Mouse (Mus musculus) liver, embryonic 14.5 days (tissue): ENCODE measurements around the gene Tpm3. TPM values are rescaled to one million over a fixed set of nuclear protein-coding genes. Genes with fewer than 3 reads are reported as not detected.

Experiments used
- ATAC-seq: fragments of 200-750 bp; cut with Nextera tagmentation; 2 replicates; pipeline ENCODE4 v1.8.0; 2017; ENCODE audit warnings: moderate number of reproducible peaks, mild to moderate bottlenecking, moderate library complexity; ENCODE audit not compliant: insufficient read depth
- DNase-seq, 3 experiments: peaks; one replicate each; pipeline ENCODE4 v3.0.0-alpha.2; 2012 to 2013; ENCODE audit warnings: low read depth in 3 of 3, low spot score in 3 of 3
- H3K27ac ChIP-seq: fragments of 300-500 bp; sonication (generic); 2 replicates; pipeline ENCODE4 v1.5.1; 2014; ENCODE audit warnings: moderate library complexity, mild to moderate bottlenecking, control low read depth, inconsistent platforms
- H3K27me3 ChIP-seq: fragments of 300-500 bp; sonication (generic); 2 replicates; pipeline ENCODE4 v1.6.1; 2014; ENCODE audit warnings: mild to moderate bottlenecking, low read length, moderate library complexity; ENCODE audit not compliant: control insufficient read depth, insufficient read depth
- H3K36me3 ChIP-seq: fragments of 300-500 bp; sonication (generic); replicated peaks from 2 replicates; pipeline ENCODE4 v1.6.1; 2014; ENCODE audit warnings: low read depth; ENCODE audit not compliant: control insufficient read depth, insufficient read depth
- H3K4me1 ChIP-seq, 2 experiments: fragments of 200-500 bp in 1 of 2; fragments of 300-500 bp in 1 of 2; sonication (generic) in 1 of 2; replicated peaks; 2 replicates each; pipeline ENCODE4 v1.6.1; 2012 to 2014; ENCODE audit warnings: antibody characterized with exemption in 1 of 2, inconsistent platforms in 1 of 2, low read length in 1 of 2; ENCODE audit not compliant: control insufficient read depth in 2 of 2, insufficient read depth in 2 of 2
- H3K4me2 ChIP-seq: fragments of 300-500 bp; sonication (generic); 2 replicates; pipeline ENCODE4 v1.6.1; 2014; ENCODE audit warnings: low read depth, mild to moderate bottlenecking, control low read depth, moderate library complexity
- H3K4me3 ChIP-seq, 2 experiments: fragments of 200-500 bp in 1 of 2; fragments of 300-500 bp in 1 of 2; sonication (generic) in 1 of 2; 2 replicates each; pipeline ENCODE4 v1.5.1; 2012 to 2014; ENCODE audit warnings: low read depth in 2 of 2, low read length in 2 of 2, mild to moderate bottlenecking in 2 of 2, control low read depth in 1 of 2, inconsistent platforms in 1 of 2, moderate library complexity in 1 of 2; ENCODE audit not compliant: insufficient read depth in 1 of 2
- H3K9ac ChIP-seq: fragments of 300-500 bp; sonication (generic); replicated peaks from 2 replicates; pipeline ENCODE4 v1.6.1; 2014; ENCODE audit warnings: mild to moderate bottlenecking, control low read depth, moderate library complexity
- H3K9me3 ChIP-seq: fragments of 300-500 bp; sonication (generic); 2 replicates; pipeline ENCODE4 v1.6.1; 2016; ENCODE audit warnings: low read length, mixed read lengths; ENCODE audit not compliant: control insufficient read depth
- CTCF ChIP-seq: IDR thresholded peaks from 2 replicates; pipeline ENCODE4 v1.5.1; 2016; ENCODE audit warnings: antibody characterized with exemption, low read depth, control low read depth
- EP300 ChIP-seq: IDR thresholded peaks from 2 replicates; pipeline ENCODE4 v1.6.1; 2016; ENCODE audit warnings: antibody characterized with exemption, low read depth
- WGBS: fragments of 180-500 bp; shearing (Covaris S2); extraction: QIAGEN DNeasy Blood & Tissue Kit; methylation state at CpG from one replicate; pipeline ENCODE4 v1.1.7; 2014; ENCODE audit not compliant: insufficient replicate concordance; 5-methylcytosine and 5-hydroxymethylcytosine counted together
- microRNA counts: library from miRNA; unstranded; fragments of <30 nt; microRNA quantifications from one replicate; lab custom pipeline; 2016
- microRNA-seq: library from miRNA; unstranded; fragments of <30 nt; microRNA quantifications from one replicate; pipeline ENCODE4, GENCODE M21; 2016
- polyA plus RNA-seq, 2 experiments: library from polyadenylated mRNA; depleted of rRNA in 1 of 2; stranded (reverse) in 1 of 2; unstranded in 1 of 2; fragments of >200 nt; fragmentation: Nextera tagmentation in 1 of 2; extraction: Ambion mirVana in 1 of 2; gene quantifications; 2 replicates each; pipeline versions ENCODE4 v1.2.1 to v1.2.3; 2012 to 2014

The Tpm3 gene
- polyA plus RNA-seq, 2 experiments = 86.2 to 153 TPM

DNA sequence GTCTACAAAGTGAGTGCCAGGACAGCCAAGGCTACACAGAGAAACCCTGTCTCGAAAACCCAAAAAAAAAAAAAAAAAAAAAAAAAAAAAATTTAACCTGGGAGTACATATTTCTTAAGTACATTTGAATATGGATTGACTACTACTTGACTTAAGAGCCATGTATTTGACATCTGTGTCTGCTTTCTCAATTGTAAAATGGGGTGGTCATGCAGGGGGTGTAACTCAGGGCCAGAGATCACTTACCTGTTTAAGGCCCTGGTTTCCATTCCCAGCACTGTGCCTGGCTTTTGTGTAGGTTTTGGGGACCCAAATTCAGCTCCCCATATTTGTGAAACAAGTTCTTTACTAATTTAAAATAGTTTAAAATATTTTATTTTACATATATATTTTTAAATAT lies 65.2 kb downstream of the Tpm3 start:
- H3K27me3 ChIP-seq = no peaks in the 10 kb centered on the region
- DNase-seq (no peak), ATAC-seq (no peak)
- H3K4me2 ChIP-seq = no peak overlapping the region
- H3K9me3 ChIP-seq = no peaks in the 10 kb centered on the region
- H3K27ac ChIP-seq = no peak overlapping the region
- no peak overlapping the region for H3K9ac ChIP-seq
- no peak overlapping the region for H3K4me3 ChIP-seq
- TF ChIP-seq CTCF = no peak
- no peak for TF ChIP-seq EP300
- 33% methylated on average over 1 of the region's 1 CpGs for WGBS
- H3K36me3 ChIP-seq = no peaks in the 10 kb centered on the region
- H3K4me1 ChIP-seq = no peaks in the 10 kb centered on the region

DNA sequence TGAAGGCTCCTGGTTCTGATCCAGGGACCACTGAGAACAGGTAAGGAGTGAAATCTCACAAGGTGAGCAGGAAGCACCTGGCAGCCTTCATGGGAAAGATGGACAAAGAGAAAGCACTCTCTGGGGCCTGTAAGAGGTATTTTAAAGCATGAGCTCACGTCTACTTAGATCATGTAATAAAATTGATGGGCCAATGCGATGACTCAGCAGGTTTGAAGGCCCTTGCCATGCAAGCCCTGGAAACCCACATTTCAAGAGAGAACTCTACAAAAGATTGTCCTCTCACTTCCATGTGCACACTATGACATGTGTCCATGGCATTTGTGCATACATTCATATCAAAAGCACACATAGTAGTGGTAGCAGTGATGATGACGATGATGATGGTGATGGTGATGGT lies 67.5 kb downstream of the Tpm3 start:
- Histone ChIP-seq H3K27me3 (no peaks in the 10 kb centered on the region), H3K9ac (no peak overlapping the region), H3K4me3 (no peak overlapping the region), H3K4me2 (no peak overlapping the region), H3K4me1 (no peaks in the 10 kb centered on the region), H3K36me3 (no peaks in the 10 kb centered on the region), H3K27ac (no peak overlapping the region), H3K9me3 (no peaks in the 10 kb centered on the region)
- no peak for TF ChIP-seq CTCF
- TF ChIP-seq EP300 = no peak
- WGBS = 65% methylated on average over 3 of the region's 3 CpGs
- no peak for DNase-seq
- ATAC-seq = no peak

DNA sequence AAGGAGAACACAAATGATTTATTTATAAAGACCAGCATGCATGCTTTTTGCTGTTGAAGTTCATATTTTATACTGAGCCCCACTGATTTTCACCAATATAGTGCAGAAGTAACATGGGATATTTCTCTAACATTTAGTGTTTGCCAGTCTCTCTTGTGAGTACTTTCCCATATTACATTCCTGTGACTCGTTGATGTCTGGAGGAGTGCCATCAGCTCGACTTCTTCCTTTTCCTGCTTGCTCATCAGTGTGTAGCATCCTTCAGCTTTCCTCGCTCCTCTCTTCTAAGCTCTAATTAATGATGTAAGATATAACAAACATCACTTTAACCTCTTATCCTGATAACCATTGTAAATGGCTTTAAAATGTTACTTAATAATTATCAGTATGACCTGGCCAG lies 73.0 kb downstream of the Tpm3 start:
- no peak for ATAC-seq
- Histone ChIP-seq H3K4me2 (no peak overlapping the region), H3K9me3 (no peaks in the 10 kb centered on the region), H3K4me1 (no peaks in the 10 kb centered on the region), H3K9ac (no peak overlapping the region), H3K4me3 (no peak overlapping the region), H3K27ac (no peak overlapping the region), H3K27me3 (no peaks in the 10 kb centered on the region), H3K36me3 (no peaks in the 10 kb centered on the region)
- DNase-seq = no peak
- whole genome bisulfite sequencing = 62% methylated on average over 3 of the region's 3 CpGs
- TF ChIP-seq EP300 = no peak
- TF ChIP-seq CTCF = no peak

DNA sequence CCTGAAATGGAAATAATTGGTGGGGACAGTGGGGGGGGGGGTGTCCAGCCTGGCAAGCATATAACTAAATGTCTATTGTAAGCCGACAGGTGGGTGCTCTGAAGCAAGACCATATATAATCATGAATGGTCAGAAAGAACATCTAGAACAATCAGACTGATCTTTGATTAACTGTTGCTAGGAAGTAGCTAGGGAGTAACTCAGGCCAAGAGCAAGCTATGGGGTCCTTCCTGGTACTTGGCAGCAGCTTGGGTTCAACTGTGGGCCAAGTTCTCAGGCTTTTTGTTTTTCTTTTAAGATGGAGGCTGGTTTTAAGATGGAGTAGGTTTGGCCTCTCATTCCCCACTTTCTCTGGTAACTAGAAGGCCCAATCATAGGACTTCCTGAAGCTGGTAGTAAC lies 74.2 kb downstream of the Tpm3 start:
- Histone ChIP-seq H3K27ac (no peak overlapping the region), H3K4me2 (no peak overlapping the region), H3K27me3 (no peaks in the 10 kb centered on the region), H3K9me3 (no peaks in the 10 kb centered on the region), H3K36me3 (no peaks in the 10 kb centered on the region), H3K9ac (no peak overlapping the region), H3K4me3 (no peak overlapping the region), H3K4me1 (no peaks in the 10 kb centered on the region)
- DNase-seq (no peak), ATAC-seq (no peak)
- whole genome bisulfite sequencing = 69% methylated on average over 1 of the region's 1 CpGs
- TF ChIP-seq CTCF = no peak

MicroRNAs encoded within 50 kb of the gene (microRNA counts, 519-probe panel; counts per million panel counts)
- microRNA mmu-miR-190b (lab: Ali Mortazavi, UCI) = 5,592 counts per million, percentile 35 among the panel's probes with 10 or more counts

Small RNA genes within 50 kb of the gene (microRNA-seq; reads per million reads assigned to microRNA genes)
- gene Mir190b = 13.1 reads per million, percentile 25 among the genes with 10 or more reads in this experiment

Other genes starting within 250 kb of the Tpm3 start
- gene She, start 241.3 kb upstream of the Tpm3 start, polyA plus RNA-seq (2012; rRNA removed) = 0.50 and 0.55 TPM in 2 replicates
- 0.81 and 0.86 TPM in 2 replicates for gene She, start 241.3 kb upstream of the Tpm3 start, polyA plus RNA-seq (2014; fragmentation: Nextera tagmentation; extraction: Ambion mirVana)
- gene Il6ra, start 159.5 kb upstream of the Tpm3 start, polyA plus RNA-seq (2012; rRNA removed) = 0.92 and 1.2 TPM in 2 replicates
- 1.3 and 1.9 TPM in 2 replicates for gene Il6ra, start 159.5 kb upstream of the Tpm3 start, polyA plus RNA-seq (2014; fragmentation: Nextera tagmentation; extraction: Ambion mirVana)
- gene Atp8b2, start 109.1 kb upstream of the Tpm3 start, polyA plus RNA-seq (2012; rRNA removed) = 2.9 and 3.4 TPM in 2 replicates
- gene Atp8b2, start 109.1 kb upstream of the Tpm3 start, polyA plus RNA-seq (2014; fragmentation: Nextera tagmentation; extraction: Ambion mirVana) = 1.8 TPM in 2 replicates
- gene Hax1, start 73.9 kb upstream of the Tpm3 start, polyA plus RNA-seq (2012; rRNA removed) = 44.4 and 59.9 TPM in 2 replicates
- gene Hax1, start 73.9 kb upstream of the Tpm3 start, polyA plus RNA-seq (2014; fragmentation: Nextera tagmentation; extraction: Ambion mirVana) = 107 and 108 TPM in 2 replicates
- 15.6 and 19.1 TPM in 2 replicates for gene 4933434E20Rik, start 21.0 kb upstream of the Tpm3 start, polyA plus RNA-seq (2012; rRNA removed)
- gene 4933434E20Rik, start 21.0 kb upstream of the Tpm3 start, polyA plus RNA-seq (2014; fragmentation: Nextera tagmentation; extraction: Ambion mirVana) = 83.8 and 89.6 TPM in 2 replicates
- gene Ubap2l, start 20.0 kb upstream of the Tpm3 start, polyA plus RNA-seq (2012; rRNA removed) = 48.9 and 52.4 TPM in 2 replicates
- gene Ubap2l, start 20.0 kb upstream of the Tpm3 start, polyA plus RNA-seq (2014; fragmentation: Nextera tagmentation; extraction: Ambion mirVana) = 70.4 and 72.1 TPM in 2 replicates
- gene Nup210l, start 31.5 kb downstream of the Tpm3 start, polyA plus RNA-seq (2012; rRNA removed) = 0.19 and 0.28 TPM in 2 replicates
- 0.15 TPM in 1 of 2 replicates, not detected in the other for gene Nup210l, start 31.5 kb downstream of the Tpm3 start, polyA plus RNA-seq (2014; fragmentation: Nextera tagmentation; extraction: Ambion mirVana)
- 1,231 and 1,357 TPM in 2 replicates for gene Rps27, start 141.0 kb downstream of the Tpm3 start, polyA plus RNA-seq (2012; rRNA removed)
- gene Rps27, start 141.0 kb downstream of the Tpm3 start, polyA plus RNA-seq (2014; fragmentation: Nextera tagmentation; extraction: Ambion mirVana) = 948 and 959 TPM in 2 replicates
- gene Rab13, start 141.0 kb downstream of the Tpm3 start, polyA plus RNA-seq (2012; rRNA removed) = 2.0 and 4.3 TPM in 2 replicates
- gene Rab13, start 141.0 kb downstream of the Tpm3 start, polyA plus RNA-seq (2014; fragmentation: Nextera tagmentation; extraction: Ambion mirVana) = 1.9 and 2.9 TPM in 2 replicates
- gene Jtb, start 158.9 kb downstream of the Tpm3 start, polyA plus RNA-seq (2012; rRNA removed) = 18.8 and 21.2 TPM in 2 replicates
- 48.8 and 55.9 TPM in 2 replicates for gene Jtb, start 158.9 kb downstream of the Tpm3 start, polyA plus RNA-seq (2014; fragmentation: Nextera tagmentation; extraction: Ambion mirVana)
- 0.15 and 0.27 TPM in 2 replicates for gene Creb3l4, start 170.9 kb downstream of the Tpm3 start, polyA plus RNA-seq (2012; rRNA removed)
- 0.24 and 0.28 TPM in 2 replicates for gene Creb3l4, start 170.9 kb downstream of the Tpm3 start, polyA plus RNA-seq (2014; fragmentation: Nextera tagmentation; extraction: Ambion mirVana)
- 9.8 and 10.8 TPM in 2 replicates for gene Slc39a1, start 175.5 kb downstream of the Tpm3 start, polyA plus RNA-seq (2012; rRNA removed)
- gene Slc39a1, start 175.5 kb downstream of the Tpm3 start, polyA plus RNA-seq (2014; fragmentation: Nextera tagmentation; extraction: Ambion mirVana) = 24.1 and 24.9 TPM in 2 replicates
- 7.6 and 8.9 TPM in 2 replicates for gene Crtc2, start 181.5 kb downstream of the Tpm3 start, polyA plus RNA-seq (2012; rRNA removed)
- gene Crtc2, start 181.5 kb downstream of the Tpm3 start, polyA plus RNA-seq (2014; fragmentation: Nextera tagmentation; extraction: Ambion mirVana) = 3.2 TPM in 2 replicates
- 3.9 and 4.6 TPM in 2 replicates for gene Dennd4b, start 192.5 kb downstream of the Tpm3 start, polyA plus RNA-seq (2012; rRNA removed)
- gene Dennd4b, start 192.5 kb downstream of the Tpm3 start, polyA plus RNA-seq (2014; fragmentation: Nextera tagmentation; extraction: Ambion mirVana) = 1.0 and 1.6 TPM in 2 replicates
- 4.4 and 5.6 TPM in 2 replicates for gene Gatad2b, start 220.5 kb downstream of the Tpm3 start, polyA plus RNA-seq (2012; rRNA removed)
- gene Gatad2b, start 220.5 kb downstream of the Tpm3 start, polyA plus RNA-seq (2014; fragmentation: Nextera tagmentation; extraction: Ambion mirVana) = 2.2 and 3.2 TPM in 2 replicates